Comparison of ENCODE assay signal across 31 mouse cellular contexts in the genomic region with DNA sequence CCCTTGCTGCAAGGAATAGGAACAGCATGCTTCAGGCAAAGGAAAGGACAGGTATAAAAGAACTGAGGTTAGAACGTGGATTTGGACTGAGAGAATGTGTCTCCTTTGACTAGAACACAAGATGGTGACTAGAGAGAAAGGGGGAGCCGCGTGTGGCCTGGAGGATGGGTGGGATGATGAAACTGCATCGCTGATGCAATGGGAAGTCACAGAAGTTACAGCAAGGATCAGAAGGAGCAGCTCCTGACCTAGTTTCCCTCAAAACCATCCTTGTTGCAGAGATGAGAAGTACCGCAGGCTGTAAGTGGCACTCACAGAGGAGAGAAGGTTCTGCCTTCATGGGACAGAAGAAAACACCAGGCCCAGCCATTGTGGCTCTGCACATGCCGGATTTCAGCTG. TPM values are rescaled to one million over a fixed set of nuclear protein-coding genes. Genes with fewer than 3 reads are reported as not detected.
DNase-seq lines count a peak whose midpoint lies in the region; ATAC-seq and TF ChIP-seq lines count a peak whose summit lies in the region.
"Had no signal": no experiment of that assay in that cellular context is flagged by ENCODE, and none has a peak within 500 bp of the region (broad histone marks: within the 10 kb centered on the region; RNA-seq: fewer than 3 reads in every experiment).

No protein-coding gene starts in this region.

- H3K4me3 ChIP-seq in lung, adult 2 months (replicated peaks; ENCODE audit: extremely low read depth, low read depth, low read length) = no peak overlapping the region
- no peak overlapping the region for H3K4me3 ChIP-seq in myocyte
- H3K4me3 ChIP-seq: embryonic facial prominence, embryonic 12.5 days; embryonic facial prominence, embryonic 15.5 days; forebrain, embryonic 12.5 days; forebrain, embryonic 15.5 days; gastrocnemius, adult 2 months; heart, adult 2 months; heart, embryonic 10.5 days; heart, embryonic 13.5 days had no signal

- peak; percentile 98 for ATAC-seq in granulocyte monocyte progenitor cell, adult 5-6 weeks (replicated peaks; ENCODE audit: poor library complexity, severe bottlenecking)
- ATAC-seq: activated CD4-positive, CD25-positive, alpha-beta regulatory T cell, adult 4 months; CD4-positive, CD25-positive, alpha-beta regulatory T cell, adult 4 months; forebrain, embryonic 15.5 days; hindbrain, postnatal 0 days; inflammation-experienced regulatory T-cells, adult 6 months; intestine, embryonic 16.5 days had no signal

- H3K36me3 ChIP-seq in myocyte (ENCODE audit: control insufficient read depth, insufficient read depth) = no peaks in the 10 kb centered on the region
- H3K36me3 ChIP-seq: embryonic facial prominence, embryonic 12.5 days; embryonic facial prominence, embryonic 15.5 days; forebrain, embryonic 12.5 days; forebrain, embryonic 15.5 days; heart, embryonic 10.5 days; heart, embryonic 13.5 days had no signal

- TF ChIP-seq POLR2A in lung, adult 2 months (IDR thresholded peaks at IDR 0.05; ENCODE audit: borderline replicate concordance, extremely low read depth, low read depth, low read length) = no peak
- TF ChIP-seq POLR2A in myocyte (IDR thresholded peaks at IDR 0.05; ENCODE audit: insufficient read length, low read depth) = no peak

- no peak for TF ChIP-seq CTCF in lung, adult 2 months (IDR thresholded peaks at IDR 0.05; ENCODE audit: insufficient read depth, low read length)

- DNase-seq in adrenal gland, adult 2 months = peak; percentile 3
- no peak for DNase-seq in adrenal gland, adult (ENCODE audit: inconsistent age in 2 of 2, low spot score in 1 of 2)
- DNase-seq in lung, adult 2 months = peak; percentile 2
- DNase-seq in lung, adult 18-20 months = no peak
- no peak for DNase-seq in B cell, adult 2 months
- DNase-seq in gastrocnemius, postnatal 4 days (ENCODE audit: low spot score in 2 of 2) = no peak
- DNase-seq: adrenal gland, postnatal 14 days; cerebellum, adult 11-12 months; cerebellum, adult 8-10 months; cerebellum, postnatal 14 days; gastrocnemius, adult 2 months; gastrocnemius, postnatal 14 days; heart, adult 2 months; heart, postnatal 14 days; heart, postnatal 4 days had no signal

- H3ac ChIP-seq in myocyte (ENCODE audit: control insufficient read depth, insufficient read length) = no peak overlapping the region

- no peaks in the 10 kb centered on the region for H3K4me1 ChIP-seq in lung, adult 2 months (ENCODE audit: control insufficient read depth, insufficient read depth, low read length)
- H3K4me1 ChIP-seq: embryonic facial prominence, embryonic 12.5 days; embryonic facial prominence, embryonic 15.5 days; forebrain, embryonic 12.5 days; forebrain, embryonic 15.5 days; heart, embryonic 10.5 days; heart, embryonic 13.5 days had no signal

- whole genome bisulfite sequencing in lung, adult 2 months = 69% methylated on average over 6 of the region's 6 CpGs

- H3K27me3 ChIP-seq in myocyte (ENCODE audit: control insufficient read depth, insufficient read depth, insufficient read length) = no peaks in the 10 kb centered on the region
- H3K27me3 ChIP-seq: embryonic facial prominence, embryonic 12.5 days; embryonic facial prominence, embryonic 15.5 days; forebrain, embryonic 12.5 days; forebrain, embryonic 15.5 days; heart, embryonic 13.5 days had no signal

- no peaks in the 10 kb centered on the region for H3K79me2 ChIP-seq in myocyte (ENCODE audit: control insufficient read depth, insufficient read depth)

- no peak overlapping the region for H3K4me2 ChIP-seq in myocyte (ENCODE audit: low read depth)
- H3K4me2 ChIP-seq: embryonic facial prominence, embryonic 12.5 days; embryonic facial prominence, embryonic 15.5 days; forebrain, embryonic 12.5 days; forebrain, embryonic 15.5 days; heart, embryonic 13.5 days; hindbrain, embryonic 14.5 days had no signal

TF ChIP-seq in myocyte, 11 proteins besides CTCF, POLR2A, EP300 and RAD21:
- TF ChIP-seq MAX (IDR thresholded peaks at IDR 0.05; ENCODE audit: low read depth) (peak; percentile 8), REST (IDR thresholded peaks at IDR 0.05; ENCODE audit: insufficient read depth, insufficient read length) (no peak), USF1 (IDR thresholded peaks at IDR 0.05; ENCODE audit: low read depth) (no peak), CEBPB (IDR thresholded peaks at IDR 0.05; ENCODE audit: insufficient read depth, poor library complexity, severe bottlenecking) (peak; percentile 82)

RNA-seq across cellular contexts. Expression of gene Minar1, which starts 28.0 kb away (rescaled TPM):
- under 1 TPM; 0.06 to 0.17 TPM for total RNA-seq in adrenal gland, adult 2 months (2021)
- polyA plus RNA-seq in adrenal gland, adult 2 months (2012; rRNA removed) = not detected in 2 replicates
- not detected in 2 replicates for polyA plus RNA-seq in lung, adult 2 months (2012; rRNA removed)
- not detected in 2 replicates for total RNA-seq in granulocyte monocyte progenitor cell, adult 5-6 weeks (2014; fragmentation: Nextera tagmentation)
- total RNA-seq in granulocyte monocyte progenitor cell, adult 5-6 weeks (2017) = not detected in 2 replicates
- not detected for polyA plus RNA-seq in myocyte (2012; fragmentation: generic; extraction: Trizol)
- under 1 TPM; 0.29 to 0.42 TPM for total RNA-seq in gastrocnemius, postnatal 4 days (2021)
- total RNA-seq: heart, adult 2 months; MEL had no signal
- polyA plus RNA-seq: C2C12; CD4-positive, CD25-positive, alpha-beta regulatory T cell, adult 4 months; heart, adult 2 months; inflammation-experienced regulatory T-cells, adult 6 months had no signal

RNA-seq across cellular contexts. Expression of gene Tmed3, which starts 54.0 kb away (rescaled TPM):
- total RNA-seq in adrenal gland, adult 2 months (2021) = 10 to 100 TPM; 78.7 to 84.0 TPM
- polyA plus RNA-seq in adrenal gland, adult 2 months (2012; rRNA removed) = 91.2 and 99.7 TPM in 2 replicates
- 82.2 and 94.2 TPM in 2 replicates for polyA plus RNA-seq in lung, adult 2 months (2012; rRNA removed)
- 304 and 307 TPM in 2 replicates for total RNA-seq in granulocyte monocyte progenitor cell, adult 5-6 weeks (2014; fragmentation: Nextera tagmentation)
- total RNA-seq in granulocyte monocyte progenitor cell, adult 5-6 weeks (2017) = 239 and 283 TPM in 2 replicates
- 72.0 TPM for polyA plus RNA-seq in myocyte (2012; fragmentation: generic; extraction: Trizol)
- total RNA-seq in gastrocnemius, postnatal 4 days (2021) = 10 to 100 TPM; 72.4 to 73.1 TPM

Comparison
In these comparisons a context has a peak if more than half of its experiments do, and no peak if none do; other contexts are left out.
1. DNase-seq: peak in adrenal gland, adult 2 months (single experiment) and lung, adult 2 months (single experiment); none in adrenal gland, adult (0 of 2), lung, adult 18-20 months (0 of 2), B cell, adult 2 months (0 of 2) and gastrocnemius, postnatal 4 days (0 of 2).